Mouse (Mus musculus) embryonic facial prominence, embryonic 13.5 days (tissue): ENCODE measurements at regions not wholly inside any gene's neighbourhood (a gene's known extent, or its start where the extent isn't known, plus 50 kb on each side); places are given as distances from the start of the nearest gene placed in this dataset.

Experiments
- ATAC-seq: fragments of 200-750 bp; cut with Nextera tagmentation; 2 replicates; pipeline ENCODE4 v1.8.0; 2017; ENCODE audit warnings: low read depth; ENCODE audit not compliant: insufficient number of reproducible peaks, insufficient read depth, low FRiP score, low TSS enrichment
- H3K27ac ChIP-seq: fragments of 300-500 bp; sonication (generic); 2 replicates; pipeline ENCODE4 v1.5.1; 2015; ENCODE audit warnings: moderate library complexity, mild to moderate bottlenecking, inconsistent platforms
- H3K27me3 ChIP-seq: fragments of 300-500 bp; sonication (generic); 2 replicates; pipeline ENCODE4 v1.6.1; 2015; ENCODE audit warnings: mild to moderate bottlenecking, inconsistent platforms
- H3K36me3 ChIP-seq: fragments of 300-500 bp; sonication (generic); 2 replicates; pipeline ENCODE4 v1.6.1; 2015; ENCODE audit warnings: mild to moderate bottlenecking, inconsistent platforms
- H3K4me1 ChIP-seq: fragments of 300-500 bp; sonication (generic); 2 replicates; pipeline ENCODE4 v1.6.1; 2015; ENCODE audit warnings: inconsistent platforms
- H3K4me2 ChIP-seq: fragments of 300-500 bp; sonication (generic); 2 replicates; pipeline ENCODE4 v1.6.1; 2015; ENCODE audit warnings: moderate library complexity, mild to moderate bottlenecking, inconsistent platforms
- H3K4me3 ChIP-seq: fragments of 300-500 bp; sonication (generic); 2 replicates; pipeline ENCODE4 v1.5.1; 2015; ENCODE audit warnings: mild to moderate bottlenecking, inconsistent platforms
- H3K9ac ChIP-seq: fragments of 300-500 bp; sonication (generic); 2 replicates; pipeline ENCODE4 v1.6.1; 2015; ENCODE audit warnings: mild to moderate bottlenecking, inconsistent platforms
- H3K9me3 ChIP-seq: fragments of 300-500 bp; sonication (generic); 2 replicates; pipeline ENCODE4 v1.6.1; 2016; ENCODE audit warnings: inconsistent platforms
- WGBS: fragments of 180-500 bp; shearing (Covaris S2); methylation state at CpG from one replicate; pipeline ENCODE4 v1.1.7; 2015; ENCODE audit warnings: mixed read lengths; 5-methylcytosine and 5-hydroxymethylcytosine counted together

GRCm38 (mm10) chr2:137695885-137696284 lies 560.5 kb upstream of the Btbd3 start:
- WGBS, result 88% methylated on average over 5 of the region's 5 CpGs
- H3K27ac ChIP-seq, result no peak overlapping the region
- H3K4me1 ChIP-seq, result no peaks in the 10 kb centered on the region
- no peak overlapping the region for H3K9ac ChIP-seq
- H3K9me3 ChIP-seq, result no peaks in the 10 kb centered on the region
- H3K4me3 ChIP-seq, result no peak overlapping the region
- no peak overlapping the region for H3K4me2 ChIP-seq
- H3K27me3 ChIP-seq, result no peaks in the 10 kb centered on the region
- ATAC-seq, result no peak
- H3K36me3 ChIP-seq, result no peaks in the 10 kb centered on the region

- ATAC-seq, result no peak
- WGBS, result 48% methylated on average over 3 of the region's 3 CpGs
Measured at GRCm38 (mm10) chr2:137694020-137694419, 562.3 kb upstream of the Btbd3 start.

GRCm38 (mm10) chr2:137687208-137687607 lies 569.2 kb upstream of the Btbd3 start:
- Histone ChIP-seq H3K9me3 (no peaks in the 10 kb centered on the region), H3K4me1 (peaks cover 6% of the 10 kb centered on the region), H3K36me3 (no peaks in the 10 kb centered on the region), H3K27ac (no peak overlapping the region), H3K4me2 (no peak overlapping the region), H3K4me3 (no peak overlapping the region), H3K9ac (no peak overlapping the region), H3K27me3 (no peaks in the 10 kb centered on the region)
- ATAC-seq, result no peak
- WGBS, result 45% methylated on average over 11 of the region's 11 CpGs

More at GRCm38 (mm10) chr2:137694020-137694419, 562.3 kb upstream of the Btbd3 start:
- H3K4me1 ChIP-seq, result no peaks in the 10 kb centered on the region
- H3K27ac ChIP-seq, result no peak overlapping the region
- no peak overlapping the region for H3K4me2 ChIP-seq
- H3K9me3 ChIP-seq, result no peaks in the 10 kb centered on the region
- no peaks in the 10 kb centered on the region for H3K36me3 ChIP-seq
- no peak overlapping the region for H3K4me3 ChIP-seq
- H3K27me3 ChIP-seq, result no peaks in the 10 kb centered on the region
- H3K9ac ChIP-seq, result no peak overlapping the region

GRCm38 (mm10) chr2:137686735-137687134 lies 569.6 kb upstream of the Btbd3 start:
- no peak for ATAC-seq
- peaks cover 4% of the 10 kb centered on the region; the same call in 1 of the 2 replicates for H3K9me3 ChIP-seq
- 49% methylated on average over 4 of the region's 4 CpGs for WGBS

GRCm38 (mm10) chr2:137681762-137682161 lies 565.3 kb upstream of the Jag1 start:
- Histone ChIP-seq H3K9me3 (peaks cover 5% of the 10 kb centered on the region; the same call in 1 of the 2 replicates), H3K4me3 (no peak overlapping the region), H3K36me3 (no peaks in the 10 kb centered on the region), H3K4me1 (no peaks in the 10 kb centered on the region), H3K27me3 (no peaks in the 10 kb centered on the region), H3K27ac (no peak overlapping the region), H3K4me2 (no peak overlapping the region), H3K9ac (no peak overlapping the region)
- no peak for ATAC-seq
- WGBS, result 95% methylated on average over 1 of the region's 1 CpGs

More at GRCm38 (mm10) chr2:137686735-137687134, 569.6 kb upstream of the Btbd3 start:
- no peaks in the 10 kb centered on the region for H3K36me3 ChIP-seq
- peaks cover 6% of the 10 kb centered on the region for H3K4me1 ChIP-seq
- no peak overlapping the region for H3K27ac ChIP-seq
- H3K27me3 ChIP-seq, result no peaks in the 10 kb centered on the region
- no peak overlapping the region for H3K4me2 ChIP-seq
- H3K4me3 ChIP-seq, result no peak overlapping the region
- H3K9ac ChIP-seq, result no peak overlapping the region

GRCm38 (mm10) chr2:137663171-137663570 lies 546.7 kb upstream of the Jag1 start:
- ATAC-seq, result no peak
- H3K27ac ChIP-seq, result no peak overlapping the region
- H3K4me3 ChIP-seq, result no peak overlapping the region
- H3K4me2 ChIP-seq, result no peak overlapping the region
- 41% methylated on average over 2 of the region's 2 CpGs for WGBS
- H3K4me1 ChIP-seq, result peaks cover 12% of the 10 kb centered on the region
- H3K36me3 ChIP-seq, result no peaks in the 10 kb centered on the region
- H3K9me3 ChIP-seq, result no peaks in the 10 kb centered on the region
- H3K9ac ChIP-seq, result no peak overlapping the region
- no peaks in the 10 kb centered on the region for H3K27me3 ChIP-seq

GRCm38 (mm10) chr2:137662216-137662615 lies 545.8 kb upstream of the Jag1 start:
- Histone ChIP-seq H3K4me1 (peaks cover 12% of the 10 kb centered on the region), H3K36me3 (no peaks in the 10 kb centered on the region), H3K27ac (no peak overlapping the region), H3K9me3 (no peaks in the 10 kb centered on the region), H3K4me3 (no peak overlapping the region), H3K9ac (no peak overlapping the region), H3K4me2 (no peak overlapping the region), H3K27me3 (no peaks in the 10 kb centered on the region)
- WGBS, result 81% methylated on average over 2 of the region's 2 CpGs
- ATAC-seq, result no peak

- H3K27ac ChIP-seq, result no peak overlapping the region
- H3K27me3 ChIP-seq, result no peaks in the 10 kb centered on the region
- H3K4me1 ChIP-seq, result peaks cover 12% of the 10 kb centered on the region
- no peak overlapping the region for H3K4me3 ChIP-seq
- 51% methylated on average over 1 of the region's 1 CpGs for WGBS
- no peak for ATAC-seq
- H3K9ac ChIP-seq, result no peak overlapping the region
- H3K36me3 ChIP-seq, result no peaks in the 10 kb centered on the region
- H3K9me3 ChIP-seq, result no peaks in the 10 kb centered on the region
- H3K4me2 ChIP-seq, result no peak overlapping the region
Measured at GRCm38 (mm10) chr2:137660449-137660848, 544.0 kb upstream of the Jag1 start.

GRCm38 (mm10) chr2:137654296-137654695 lies 537.9 kb upstream of the Jag1 start:
- Histone ChIP-seq H3K9ac (no peak overlapping the region), H3K36me3 (no peaks in the 10 kb centered on the region), H3K4me2 (no peak overlapping the region), H3K9me3 (peaks cover 4% of the 10 kb centered on the region; the same call in 1 of the 2 replicates), H3K27ac (no peak overlapping the region), H3K4me1 (0 out of 2 replicates have a peak, but pooled peaks cover under 1% of the 10 kb centered on the region), H3K4me3 (no peak overlapping the region), H3K27me3 (no peaks in the 10 kb centered on the region)
- WGBS, result 77% methylated on average over 3 of the region's 3 CpGs
- ATAC-seq, result no peak

GRCm38 (mm10) chr2:137644160-137644559 lies 527.7 kb upstream of the Jag1 start:
- H3K4me2 ChIP-seq, result no peak overlapping the region
- no peak overlapping the region for H3K27ac ChIP-seq
- no peaks in the 10 kb centered on the region for H3K4me1 ChIP-seq
- no peaks in the 10 kb centered on the region for H3K27me3 ChIP-seq
- H3K9me3 ChIP-seq, result no peaks in the 10 kb centered on the region
- H3K4me3 ChIP-seq, result no peak overlapping the region
- H3K36me3 ChIP-seq, result no peaks in the 10 kb centered on the region
- H3K9ac ChIP-seq, result no peak overlapping the region
- 61% methylated on average over 2 of the region's 2 CpGs for WGBS
- ATAC-seq, result no peak

GRCm38 (mm10) chr2:137643269-137644055 lies 527.0 kb upstream of the Jag1 start:
- WGBS, result 65% methylated on average over 10 of the region's 10 CpGs

GRCm38 (mm10) chr2:137635019-137635621 lies 518.7 kb upstream of the Jag1 start:
- Histone ChIP-seq H3K9me3 (no peaks in the 10 kb centered on the region), H3K9ac (no peak overlapping the region), H3K4me1 (peaks cover 9% of the 10 kb centered on the region; the same call in 1 of the 2 replicates), H3K4me2 (no peak overlapping the region), H3K27ac (no peak overlapping the region), H3K27me3 (no peaks in the 10 kb centered on the region), H3K36me3 (no peaks in the 10 kb centered on the region), H3K4me3 (no peak overlapping the region)
- WGBS, result 65% methylated on average over 4 of the region's 4 CpGs
- ATAC-seq, result no peak

More at GRCm38 (mm10) chr2:137643269-137644055, 527.0 kb upstream of the Jag1 start:
- no peak overlapping the region for H3K4me3 ChIP-seq
- H3K27me3 ChIP-seq, result no peaks in the 10 kb centered on the region
- no peak for ATAC-seq
- H3K9ac ChIP-seq, result no peak overlapping the region
- H3K4me1 ChIP-seq, result no peaks in the 10 kb centered on the region
- H3K36me3 ChIP-seq, result no peaks in the 10 kb centered on the region
- no peaks in the 10 kb centered on the region for H3K9me3 ChIP-seq
- no peak overlapping the region for H3K27ac ChIP-seq
- no peak overlapping the region for H3K4me2 ChIP-seq
